Mouse (Mus musculus) testis, adult 2 months (tissue): ENCODE measurements around the gene Itpkb. TPM values are rescaled to one million over a fixed set of nuclear protein-coding genes. Genes with fewer than 3 reads are reported as not detected.

Experiments used
- H3K27ac ChIP-seq: fragments of 200-500 bp; 2 replicates; pipeline ENCODE4 v1.5.1; 2012; ENCODE audit warnings: low read depth, low read length; ENCODE audit not compliant: control insufficient read depth, insufficient read depth
- H3K27me3 ChIP-seq: fragments of 200-500 bp; 2 replicates; pipeline ENCODE4 v1.6.1; 2012; ENCODE audit warnings: mild to moderate bottlenecking, low read length, moderate library complexity; ENCODE audit not compliant: control insufficient read depth, insufficient read depth
- H3K36me3 ChIP-seq: fragments of 200-500 bp; 2 replicates; pipeline ENCODE4 v1.6.1; 2012; ENCODE audit warnings: mild to moderate bottlenecking, low read length; ENCODE audit not compliant: control insufficient read depth, insufficient read depth
- H3K4me1 ChIP-seq: fragments of 200-500 bp; 2 replicates; pipeline ENCODE4 v1.6.1; 2012; ENCODE audit warnings: low read length; ENCODE audit not compliant: control insufficient read depth, insufficient read depth
- H3K4me3 ChIP-seq: fragments of 200-500 bp; 2 replicates; pipeline ENCODE4 v1.5.1; 2012; ENCODE audit warnings: low read depth, mild to moderate bottlenecking, low read length, moderate library complexity, mixed read lengths; ENCODE audit not compliant: control insufficient read depth
- CTCF ChIP-seq: fragments of 200-500 bp; IDR thresholded peaks from 2 replicates; pipeline ENCODE4 v1.5.1; 2012; ENCODE audit warnings: low read depth, mild to moderate bottlenecking, inconsistent platforms, low read length, moderate library complexity; ENCODE audit not compliant: control insufficient read depth, insufficient read depth, insufficient replicate concordance
- POLR2A ChIP-seq: fragments of 200-500 bp; IDR thresholded peaks from 2 replicates; pipeline ENCODE4 v1.6.1; 2012; ENCODE audit warnings: low read depth, mild to moderate bottlenecking, inconsistent platforms, low read length, moderate library complexity; ENCODE audit not compliant: control insufficient read depth
- polyA plus RNA-seq: library from polyadenylated mRNA; depleted of rRNA; stranded (reverse); fragments of >200 nt; gene quantifications from 2 replicates; pipeline ENCODE4 v1.2.3, GENCODE M21; 2012

Gene Itpkb
- polyA plus RNA-seq, 1 experiment = 9.9 TPM

- H3K4me1 ChIP-seq = peaks cover 19% of the 10 kb centered on the region
- TF ChIP-seq POLR2A (no peak), CTCF (no peak)
- peak overlapping the region; percentile 87 for H3K27ac ChIP-seq
- H3K4me3 ChIP-seq = peak overlapping the region; percentile 91
- no peaks in the 10 kb centered on the region for H3K36me3 ChIP-seq
- H3K27me3 ChIP-seq = no peaks in the 10 kb centered on the region; the same call in 1 of the 2 replicates
These were observed 641 bp downstream of the Itpkb start for GRCm38 (mm10) chr1:180330707-180331545.

DNA sequence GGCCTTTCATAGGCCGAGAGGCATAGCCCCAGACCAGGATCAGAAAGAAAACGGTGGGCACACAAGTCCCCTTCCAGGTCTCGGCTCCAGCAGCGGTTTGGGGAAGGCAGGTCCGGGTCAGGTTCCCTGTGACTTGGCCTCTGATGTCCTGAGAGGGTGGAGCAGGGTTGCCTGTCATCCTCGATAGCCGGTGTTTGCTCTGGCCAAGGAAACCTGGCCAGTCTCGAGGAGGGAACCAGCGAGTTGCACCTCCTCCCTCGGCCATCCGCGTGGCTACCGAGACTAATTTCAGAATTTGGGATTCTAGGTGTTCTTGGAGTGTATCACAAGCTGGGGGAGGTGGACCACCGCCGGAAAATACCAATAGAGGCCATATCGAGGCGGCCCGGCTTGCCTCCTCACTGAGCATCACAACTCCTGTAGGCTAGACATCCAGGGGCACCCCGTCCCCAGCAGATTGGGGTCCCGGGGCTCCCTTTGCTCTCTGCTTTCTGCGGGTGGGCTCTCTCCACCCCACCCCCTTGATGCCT is 1.3 kb downstream of the Itpkb start:
- Histone ChIP-seq H3K27me3 (no peaks in the 10 kb centered on the region; the same call in 1 of the 2 replicates), H3K36me3 (no peaks in the 10 kb centered on the region), H3K4me1 (peaks cover 19% of the 10 kb centered on the region), H3K4me3 (peak overlapping the region; percentile 49), H3K27ac (no peak overlapping the region)
- TF ChIP-seq POLR2A (no peak), CTCF (no peak)

DNA sequence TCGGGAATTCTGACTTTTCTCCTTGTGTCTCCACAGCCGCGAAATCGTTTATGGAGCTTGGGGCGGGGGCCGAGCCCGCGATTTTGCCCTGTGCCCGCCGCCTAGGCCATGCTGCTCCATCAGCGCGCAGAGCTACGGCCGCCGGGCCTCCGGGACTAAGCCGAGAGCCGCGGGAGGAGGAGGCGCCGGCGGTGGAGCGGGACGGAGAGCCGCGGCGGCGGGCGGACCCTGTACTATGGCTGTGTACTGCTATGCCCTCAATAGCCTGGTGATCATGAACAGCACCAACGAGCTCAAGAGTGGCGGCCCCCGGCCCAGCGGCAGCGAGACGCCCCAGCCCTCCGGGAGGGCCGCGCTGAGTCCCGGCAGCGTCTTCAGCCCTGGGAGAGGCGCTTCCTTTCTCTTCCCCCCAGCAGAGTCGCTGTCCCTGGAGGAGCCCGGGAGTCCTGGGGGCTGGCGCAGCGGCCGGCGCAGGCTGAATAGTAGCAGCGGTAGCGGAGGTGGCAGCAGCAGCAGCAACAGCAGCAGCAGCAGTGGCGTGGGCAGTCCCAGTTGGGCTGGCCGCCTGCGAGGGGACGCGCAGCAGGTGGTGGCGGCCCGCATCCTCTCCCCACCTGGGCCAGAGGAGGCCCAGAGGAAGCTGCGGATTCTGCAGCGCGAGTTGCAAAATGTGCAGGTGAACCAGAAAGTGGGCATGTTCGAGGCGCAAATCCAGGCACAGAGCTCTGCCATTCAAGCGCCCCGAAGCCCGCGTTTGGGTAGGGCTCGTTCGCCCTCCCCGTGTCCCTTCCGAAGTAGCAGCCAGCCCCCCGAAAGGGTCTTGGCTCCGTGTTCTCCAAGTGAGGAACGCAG is 2.0 kb downstream of the Itpkb start:
- H3K36me3 ChIP-seq = no peaks in the 10 kb centered on the region
- H3K4me1 ChIP-seq = peaks cover 19% of the 10 kb centered on the region
- H3K27ac ChIP-seq = no peak overlapping the region
- TF ChIP-seq POLR2A = no peak
- TF ChIP-seq CTCF = no peak
- H3K27me3 ChIP-seq = no peaks in the 10 kb centered on the region; the same call in 1 of the 2 replicates
- H3K4me3 ChIP-seq = peak overlapping the region; percentile 49

- Histone ChIP-seq H3K4me3 (no peak overlapping the region), H3K36me3 (no peaks in the 10 kb centered on the region), H3K4me1 (peaks cover 19% of the 10 kb centered on the region), H3K27me3 (no peaks in the 10 kb centered on the region; the same call in 1 of the 2 replicates), H3K27ac (no peak overlapping the region)
- TF ChIP-seq CTCF = no peak
- no peak for TF ChIP-seq POLR2A
These were observed 2.7 kb downstream of the Itpkb start for GRCm38 (mm10) chr1:180332928-180333440.

DNA sequence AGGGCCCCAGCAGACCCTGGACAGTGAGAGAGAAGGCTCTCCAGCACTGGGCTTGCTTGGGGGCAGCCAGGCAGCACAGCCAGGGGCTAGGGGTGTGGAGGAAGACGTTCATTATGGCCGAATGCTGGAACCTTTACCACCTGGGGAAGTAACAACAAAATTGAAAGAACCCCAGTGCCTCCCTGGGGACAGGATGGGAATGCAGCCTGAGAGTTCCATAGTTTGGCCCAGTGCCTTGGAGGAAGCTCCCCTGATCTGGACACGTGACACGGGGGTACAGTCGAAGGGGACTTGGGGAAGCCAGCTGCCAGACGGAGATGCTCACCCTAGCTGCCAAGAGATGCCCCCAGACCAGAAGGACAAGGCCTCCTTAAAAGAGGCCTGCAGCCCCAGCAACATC is 3.3 kb downstream of the Itpkb start:
- no peak overlapping the region for H3K27ac ChIP-seq
- peaks cover 19% of the 10 kb centered on the region for H3K4me1 ChIP-seq
- no peak overlapping the region for H3K4me3 ChIP-seq
- TF ChIP-seq CTCF = no peak
- no peak for TF ChIP-seq POLR2A
- no peaks in the 10 kb centered on the region for H3K36me3 ChIP-seq
- no peaks in the 10 kb centered on the region; the same call in 1 of the 2 replicates for H3K27me3 ChIP-seq

DNA sequence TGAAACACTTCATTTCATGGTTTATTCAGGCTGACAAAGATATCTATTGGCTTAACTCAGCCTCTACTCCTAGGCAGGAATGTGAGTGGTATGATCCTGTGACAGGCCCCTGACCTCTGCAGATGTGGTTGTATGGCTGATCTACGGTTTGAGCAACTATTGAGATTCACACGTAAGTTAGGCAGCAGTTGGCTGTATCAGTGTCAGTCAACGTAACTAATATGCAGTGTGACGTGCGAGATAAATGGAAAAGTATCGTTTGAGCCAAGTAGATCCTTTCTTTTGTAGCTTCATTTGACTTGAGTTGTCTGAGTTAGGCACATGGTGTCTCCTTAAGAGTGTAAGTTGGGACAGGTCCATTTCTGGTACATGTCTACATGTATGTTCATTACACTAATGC is 4.3 kb downstream of the Itpkb start:
- no peaks in the 10 kb centered on the region for H3K36me3 ChIP-seq
- H3K4me3 ChIP-seq = no peak overlapping the region
- peaks cover 19% of the 10 kb centered on the region for H3K4me1 ChIP-seq
- no peak for TF ChIP-seq POLR2A
- no peak for TF ChIP-seq CTCF
- no peaks in the 10 kb centered on the region; the same call in 1 of the 2 replicates for H3K27me3 ChIP-seq
- H3K27ac ChIP-seq = no peak overlapping the region
